Mouse (Mus musculus) olfactory bulb, adult 2 months (tissue): Measurements from ENCODE around the gene C8a.

Source experiments
- CTCF ChIP-seq: fragments of 200-500 bp; IDR thresholded peaks from 2 replicates; pipeline ENCODE4 v1.5.1; 2012; ENCODE audit warnings: low read depth, mild to moderate bottlenecking, low read length, moderate library complexity; ENCODE audit not compliant: insufficient read depth
- POLR2A ChIP-seq: fragments of 200-500 bp; IDR thresholded peaks from 2 replicates; pipeline ENCODE4 v1.6.1; 2012; ENCODE audit warnings: mild to moderate bottlenecking, low read depth, low read length, moderate library complexity; ENCODE audit not compliant: insufficient read depth

DNA sequence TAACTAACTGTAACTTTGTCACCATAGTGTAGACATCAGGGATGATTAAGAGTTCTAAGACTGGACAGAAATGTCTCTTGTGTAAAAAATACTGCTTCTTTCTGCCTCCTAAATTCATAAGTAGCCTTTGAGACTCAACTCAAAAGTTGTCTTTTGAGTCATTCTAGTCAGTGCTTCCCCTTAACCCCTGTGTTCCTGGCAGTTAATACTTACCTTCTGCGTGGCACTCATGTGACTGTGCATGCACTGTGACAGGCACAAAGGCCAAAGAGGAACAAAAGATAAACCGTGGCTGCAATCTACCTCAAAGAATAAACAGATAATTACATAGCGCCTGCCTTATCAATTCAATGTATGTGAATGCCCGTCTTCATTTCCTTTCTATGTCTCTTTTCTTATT is 18.4 kb downstream of the C8a start:
- no peak for TF ChIP-seq CTCF
- no peak for TF ChIP-seq POLR2A
